In genomic region chr9:102692564-102693475, GRCm38 (mm10) we compare ENCODE assay signal across 8 mouse cellular contexts. TPM values are rescaled to one million over a fixed set of nuclear protein-coding genes. Genes with fewer than 3 reads are reported as not detected.
DNase-seq lines count a peak whose midpoint lies in the region; ATAC-seq lines count a peak whose summit lies in the region.

No protein-coding gene starts in this region.

- peak; percentile 55 for DNase-seq in adrenal gland, postnatal 14 days
- DNase-seq in adrenal gland, postnatal 25 days, result no peak
- no peak for DNase-seq in midbrain, embryonic 11.5 days (ENCODE audit: low spot score, missing footprints)
- DNase-seq in heart, postnatal 10 days, result peak; percentile 71 to 73
- peak; percentile 46 for DNase-seq in skeletal muscle tissue, adult 2 months (ENCODE audit: low read depth, low spot score)
- no peak for DNase-seq in adrenal gland, adult 8-10 months
- DNase-seq in thymus, adult 18-20 months, result no peak

- H3K4me3 ChIP-seq in midbrain, embryonic 12.5 days, result no peak overlapping the region
- no peak overlapping the region for H3K4me3 ChIP-seq in midbrain, embryonic 11.5 days (ENCODE audit: low read depth, low read length)

- intact Hi-C loops in heart, postnatal 10 days (cut with DNase I), result loop anchor here (2.0 kb wide), 1 partner anchor 16 kb away; no protein-coding TSS in a partner anchor

- H3K27ac ChIP-seq in midbrain, embryonic 12.5 days (replicated peaks), result peak overlapping the region; percentile 95
- H3K27ac ChIP-seq in midbrain, embryonic 11.5 days (ENCODE audit: low read depth, low read length), result no peak overlapping the region

- H3K4me2 ChIP-seq in midbrain, embryonic 12.5 days (replicated peaks), result 0 out of 2 replicates have a peak overlapping the region, but pooled peaks have one; percentile 0
- no peak overlapping the region for H3K4me2 ChIP-seq in midbrain, embryonic 11.5 days

- 44% methylated on average over 9 of the region's 9 CpGs for WGBS in midbrain, embryonic 12.5 days
- WGBS in midbrain, embryonic 11.5 days, result 51% methylated on average over 9 of the region's 9 CpGs

- no peak overlapping the region for H3K9ac ChIP-seq in midbrain, embryonic 12.5 days (replicated peaks)
- no peak overlapping the region for H3K9ac ChIP-seq in midbrain, embryonic 11.5 days (ENCODE audit: low read length)

- H3K9me3 ChIP-seq in midbrain, embryonic 12.5 days, result peaks cover 4% of the 10 kb centered on the region; the same call in 1 of the 2 replicates
- no peaks in the 10 kb centered on the region for H3K9me3 ChIP-seq in midbrain, embryonic 11.5 days (ENCODE audit: control insufficient read depth, low read length)

- peaks cover 7% of the 10 kb centered on the region for H3K27me3 ChIP-seq in midbrain, embryonic 12.5 days
- no peaks in the 10 kb centered on the region; the same call in 1 of the 2 replicates for H3K27me3 ChIP-seq in midbrain, embryonic 11.5 days (ENCODE audit: control insufficient read depth, insufficient read depth, low read length)

- ATAC-seq in midbrain, embryonic 12.5 days (ENCODE audit: low FRiP score, low read depth), result no peak
- no peak for ATAC-seq in midbrain, embryonic 11.5 days (ENCODE audit: low FRiP score)

- peaks cover 44% of the 10 kb centered on the region for H3K4me1 ChIP-seq in midbrain, embryonic 12.5 days
- peaks cover 34% of the 10 kb centered on the region for H3K4me1 ChIP-seq in midbrain, embryonic 11.5 days (ENCODE audit: control insufficient read depth, insufficient read depth, low read length)

- H3K36me3 ChIP-seq in midbrain, embryonic 12.5 days, result no peaks in the 10 kb centered on the region
- H3K36me3 ChIP-seq in midbrain, embryonic 11.5 days (ENCODE audit: control insufficient read depth, insufficient read depth, low read length), result no peaks in the 10 kb centered on the region

RNA-seq across cellular contexts. Expression of gene Amotl2, which starts 23.7 kb away (rescaled TPM):
- total RNA-seq in adrenal gland, postnatal 14 days (2021), result 160 and 219 TPM in 2 replicates
- 231 and 242 TPM in 2 replicates for total RNA-seq in adrenal gland, postnatal 25 days (2021)
- polyA plus RNA-seq in midbrain, embryonic 12.5 days (2016; fragmentation: Nextera tagmentation; extraction: Ambion mirVana), result 108 and 114 TPM in 2 replicates
- polyA plus RNA-seq in midbrain, embryonic 11.5 days (2014; fragmentation: Nextera tagmentation; extraction: Ambion mirVana), result 47.0 and 58.0 TPM in 2 replicates
- 10 to 100 TPM; 79.2 to 90.2 TPM for total RNA-seq in heart, postnatal 10 days (2021)
- total RNA-seq in adrenal gland, adult 8-10 months (2022), result 100 to 1,000 TPM in 2 of 4 experiments, 10 to 100 TPM in 2; 77.4 to 388 (median 110) TPM

Comparison
In these comparisons a context has a peak if more than half of its experiments do, and no peak if none do; other contexts are left out.
1. DNase-seq: peak in adrenal gland, postnatal 14 days (single experiment), heart, postnatal 10 days (2 of 2) and skeletal muscle tissue, adult 2 months (single experiment); none in adrenal gland, postnatal 25 days (single experiment), midbrain, embryonic 11.5 days (single experiment), adrenal gland, adult 8-10 months (single experiment) and thymus, adult 18-20 months (0 of 2).